Mouse (Mus musculus) heart, embryonic 16.5 days (tissue): ENCODE measurements around the gene Mrpl2. TPM values are rescaled to one million over a fixed set of nuclear protein-coding genes. Genes with fewer than 3 reads are reported as not detected.

Experiments
- ATAC-seq: fragments of 200-750 bp; cut with Nextera tagmentation; replicated peaks from 2 replicates; pipeline ENCODE4 v1.8.0; 2017; ENCODE audit warnings: moderate number of reproducible peaks; ENCODE audit not compliant: insufficient read depth, low FRiP score; ENCODE audit errors: extremely low read depth
- H3K27ac ChIP-seq: fragments of 300-500 bp; sonication (generic); 2 replicates; pipeline ENCODE4 v1.5.1; 2014; ENCODE audit warnings: mild to moderate bottlenecking, low read length, control low read depth, moderate library complexity
- H3K27me3 ChIP-seq: fragments of 300-500 bp; sonication (generic); 2 replicates; pipeline ENCODE4 v1.6.1; 2014; ENCODE audit warnings: low read length, mixed read lengths; ENCODE audit not compliant: control insufficient read depth, insufficient read depth
- H3K36me3 ChIP-seq: fragments of 300-500 bp; sonication (generic); 2 replicates; pipeline ENCODE4 v1.6.1; 2014; ENCODE audit not compliant: control insufficient read depth, insufficient read depth
- H3K4me1 ChIP-seq: fragments of 300-500 bp; sonication (generic); 2 replicates; pipeline ENCODE4 v1.6.1; 2014; ENCODE audit warnings: low read length, mixed read lengths; ENCODE audit not compliant: control insufficient read depth, insufficient read depth
- H3K4me2 ChIP-seq: fragments of 300-500 bp; sonication (generic); 2 replicates; pipeline ENCODE4 v1.6.1; 2014; ENCODE audit warnings: low read depth, mild to moderate bottlenecking, control low read depth, low read length
- H3K4me3 ChIP-seq: fragments of 300-500 bp; sonication (generic); 2 replicates; pipeline ENCODE4 v1.5.1; 2014; ENCODE audit warnings: mild to moderate bottlenecking, control low read depth, low read length
- H3K9ac ChIP-seq: fragments of 300-500 bp; sonication (generic); 2 replicates; pipeline ENCODE4 v1.6.1; 2014; ENCODE audit warnings: low read length, control low read depth
- H3K9me3 ChIP-seq: fragments of 300-500 bp; sonication (generic); replicated peaks from 2 replicates; pipeline ENCODE4 v1.6.1; 2016; ENCODE audit warnings: low read length; ENCODE audit not compliant: control insufficient read depth
- WGBS: fragments of 180-500 bp; shearing (Covaris S2); extraction: QIAGEN DNeasy Blood & Tissue Kit; methylation state at CpG from one replicate; pipeline ENCODE4 v1.1.7; 2014; 5-methylcytosine and 5-hydroxymethylcytosine counted together
- polyA plus RNA-seq: library from polyadenylated mRNA; unstranded; fragments of >200 nt; fragmentation: Nextera tagmentation; extraction: Ambion mirVana; gene quantifications from 2 replicates; pipeline ENCODE4 v1.2.1, GENCODE M21; 2015

Mrpl2 gene
- polyA plus RNA-seq, 1 experiment from 2014 or later = 117 TPM

- under 1% methylated on average over 43 of the region's 43 CpGs for WGBS
- Histone ChIP-seq H3K9me3 (no peaks in the 10 kb centered on the region), H3K36me3 (peaks cover 39% of the 10 kb centered on the region), H3K4me3 (peak within 1 kb of the TSS; percentile 98), H3K4me2 (peak within 1 kb of the TSS; percentile 93), H3K4me1 (peaks cover 28% of the 10 kb centered on the region), H3K27ac (peak within 1 kb of the TSS; percentile 89), H3K9ac (peak within 1 kb of the TSS; percentile 87), H3K27me3 (no peaks in the 10 kb centered on the region)
- peak; percentile 88 for ATAC-seq
Observed at GRCm38 (mm10) chr17:46673850-46674529, 28.0 kb downstream of the Mrpl2 start, which contains the start of gene Rrp36. Rrp36 (minus strand) TSS chr17:46674352.

- 25% methylated on average over 15 of the region's 15 CpGs for WGBS
- peak overlapping the region; percentile 80 for H3K27ac ChIP-seq
- H3K4me3 ChIP-seq = peak overlapping the region; percentile 98
- no peaks in the 10 kb centered on the region for H3K9me3 ChIP-seq
- peaks cover 32% of the 10 kb centered on the region for H3K36me3 ChIP-seq
- ATAC-seq = no peak; the same call in 1 of the 2 replicates
- peak overlapping the region; percentile 93 for H3K4me2 ChIP-seq
- H3K27me3 ChIP-seq = no peaks in the 10 kb centered on the region
- H3K4me1 ChIP-seq = peaks cover 35% of the 10 kb centered on the region
- H3K9ac ChIP-seq = peak overlapping the region; percentile 87
Observed at GRCm38 (mm10) chr17:46674530-46675283, 28.7 kb downstream of the Mrpl2 start.

GRCm38 (mm10) chr17:46678416-46678815 lies 32.4 kb downstream of the Mrpl2 start, which contains the start of gene Mea1:
Mea1 (plus strand) TSS chr17:46678793.
- Histone ChIP-seq H3K27ac (peak within 1 kb of the TSS; percentile 94), H3K27me3 (no peaks in the 10 kb centered on the region), H3K4me3 (peak within 1 kb of the TSS; percentile 85), H3K4me1 (peaks cover 39% of the 10 kb centered on the region), H3K4me2 (peak within 1 kb of the TSS; percentile 73), H3K36me3 (peaks cover 33% of the 10 kb centered on the region), H3K9me3 (no peaks in the 10 kb centered on the region), H3K9ac (peak within 1 kb of the TSS; percentile 87)
- ATAC-seq = no peak
- 64% methylated on average over 9 of the region's 9 CpGs for WGBS

- ATAC-seq = no peak
- WGBS = 23% methylated on average over 9 of the region's 9 CpGs
- H3K4me1 ChIP-seq = peaks cover 36% of the 10 kb centered on the region
- no peaks in the 10 kb centered on the region for H3K27me3 ChIP-seq
- H3K36me3 ChIP-seq = peaks cover 37% of the 10 kb centered on the region
- peak overlapping the region; percentile 87 for H3K9ac ChIP-seq
- H3K27ac ChIP-seq = peak overlapping the region; percentile 94
- peak overlapping the region; percentile 85 for H3K4me3 ChIP-seq
- peak overlapping the region; percentile 73 for H3K4me2 ChIP-seq
- H3K9me3 ChIP-seq = no peaks in the 10 kb centered on the region
Observed at GRCm38 (mm10) chr17:46678911-46679310, 32.9 kb downstream of the Mrpl2 start.

- Histone ChIP-seq H3K27ac (peak overlapping the region; percentile 94), H3K9me3 (no peaks in the 10 kb centered on the region), H3K36me3 (peaks cover 41% of the 10 kb centered on the region), H3K4me2 (peak overlapping the region; percentile 73), H3K27me3 (no peaks in the 10 kb centered on the region), H3K9ac (peak overlapping the region; percentile 87), H3K4me3 (peak overlapping the region; percentile 85), H3K4me1 (peaks cover 28% of the 10 kb centered on the region)
- WGBS = under 1% methylated on average over 34 of the region's 34 CpGs
- ATAC-seq = peak; percentile 17
Observed at GRCm38 (mm10) chr17:46679843-46680759, 34.1 kb downstream of the Mrpl2 start.

- ATAC-seq = peak; percentile 97
- Histone ChIP-seq H3K4me1 (peaks cover 28% of the 10 kb centered on the region), H3K9me3 (no peaks in the 10 kb centered on the region), H3K27me3 (no peaks in the 10 kb centered on the region), H3K9ac (peak within 1 kb of the TSS; percentile 87), H3K27ac (peak within 1 kb of the TSS; percentile 94), H3K36me3 (peaks cover 43% of the 10 kb centered on the region), H3K4me2 (peak within 1 kb of the TSS; percentile 94), H3K4me3 (peak within 1 kb of the TSS; percentile 85)
- WGBS = under 1% methylated on average over 49 of the region's 49 CpGs
Observed at GRCm38 (mm10) chr17:46680760-46681373, 34.8 kb downstream of the Mrpl2 start, which contains the start of gene Klhdc3. Klhdc3 (minus strand) TSS chr17:46680914.

GRCm38 (mm10) chr17:46681466-46682118 lies 35.6 kb downstream of the Mrpl2 start:
- Histone ChIP-seq H3K36me3 (peaks cover 43% of the 10 kb centered on the region), H3K9ac (peak overlapping the region; percentile 82), H3K4me2 (peak overlapping the region; percentile 94), H3K9me3 (no peaks in the 10 kb centered on the region), H3K27ac (peak overlapping the region; percentile 79; the same call in 1 of the 2 replicates), H3K4me1 (peaks cover 28% of the 10 kb centered on the region), H3K4me3 (peak overlapping the region; percentile 85), H3K27me3 (no peaks in the 10 kb centered on the region)
- 24% methylated on average over 12 of the region's 12 CpGs for WGBS
- ATAC-seq = no peak
